8 mouse cellular contexts compared by ENCODE assay signal in genomic region chr7:134892972-134893371, GRCm38 (mm10). TPM values are rescaled to one million over a fixed set of nuclear protein-coding genes. Genes with fewer than 3 reads are reported as not detected.
DNase-seq lines count a peak whose midpoint lies in the region; ATAC-seq lines count a peak whose summit lies in the region.

No protein-coding gene starts in this region.

- DNase-seq in frontal cortex, postnatal 10 days (ENCODE audit: low spot score in 2 of 2): no peak
- DNase-seq in right cerebral cortex, adult 18-20 months: peak; percentile 4
- no peak for DNase-seq in right cerebral cortex, postnatal 4 days
- peak; percentile 14 for DNase-seq in thymus, postnatal 4 days
- no peak for DNase-seq in ovary, postnatal 36 days (ENCODE audit: low spot score)
- DNase-seq in layer of hippocampus, adult 9-11 months: no peak

- peak; percentile 55; the same call in 1 of the 2 replicates for ATAC-seq in frontal cortex, adult (ENCODE audit: low TSS enrichment)
- peak; percentile 55 for ATAC-seq in granulocyte monocyte progenitor cell, adult 5-6 weeks (replicated peaks; ENCODE audit: poor library complexity, severe bottlenecking)

RNA-seq across cellular contexts. Expression of gene Fam196a, which starts 45.3 kb away (rescaled TPM):
- not detected in 2 replicates for total RNA-seq in granulocyte monocyte progenitor cell, adult 5-6 weeks (2014; fragmentation: Nextera tagmentation)
- total RNA-seq in granulocyte monocyte progenitor cell, adult 5-6 weeks (2017): 0.22 TPM in 1 of 2 replicates, not detected in the other

Comparison
In these comparisons a context has a peak if more than half of its experiments do, and no peak if none do; other contexts are left out.
1. DNase-seq: peak in right cerebral cortex, adult 18-20 months (single experiment) and thymus, postnatal 4 days (single experiment); none in frontal cortex, postnatal 10 days (0 of 2), right cerebral cortex, postnatal 4 days (single experiment), ovary, postnatal 36 days (single experiment) and layer of hippocampus, adult 9-11 months (single experiment).